Mouse (Mus musculus): Measurements from ENCODE around the gene Adgrf3. TPM values are rescaled to one million over a fixed set of nuclear protein-coding genes. Genes with fewer than 3 reads are reported as not detected.

The Adgrf3 gene
- total RNA-seq, 4 experiments from 2014 or later: not detected

- no peak for DNase-seq (ENCODE audit: low spot score in 2 of 2)
Observed at GRCm38 (mm10) chr5:30152007-30152406, 53.5 kb downstream of the Adgrf3 start.

GRCm38 (mm10) chr5:30148133-30148920, 57.2 kb downstream of the Adgrf3 start:
- no peak for DNase-seq (ENCODE audit: low spot score in 2 of 2)

GRCm38 (mm10) chr5:30146526-30146925, 59.0 kb downstream of the Adgrf3 start:
- DNase-seq (ENCODE audit: low spot score in 2 of 2): no peak

Small RNA genes within 50 kb of the gene (microRNA-seq; reads per million reads assigned to microRNA genes)
- gene Mir1960: 4.2 reads per million

Other genes starting within 250 kb of the Adgrf3 start
- not detected for gene Il6, start 192.6 kb downstream of the Adgrf3 start, total RNA-seq (2022)
- 1 to 10 TPM in 1 of 4 experiments, under 1 TPM in 3; 0.51 to 1.0 (median 0.71) TPM for gene Tyms, start 132.1 kb downstream of the Adgrf3 start, total RNA-seq (2022)
- gene Garem2, start 100.6 kb downstream of the Adgrf3 start, total RNA-seq (2022): not detected
- not detected for gene 3110082J24Rik, start 99.6 kb downstream of the Adgrf3 start, total RNA-seq (2022)
- 100 to 1,000 TPM; 282 to 349 (median 303) TPM for gene Hadha, start 50.6 kb downstream of the Adgrf3 start, total RNA-seq (2022)
- 100 to 1,000 TPM; 363 to 499 (median 389) TPM for gene Hadhb, start 50.5 kb downstream of the Adgrf3 start, total RNA-seq (2022)
- 10 to 100 TPM in 1 of 4 experiments, 1 to 10 TPM in 3; 7.4 to 10.8 (median 8.6) TPM for gene Selenoi, start 26.9 kb upstream of the Adgrf3 start, total RNA-seq (2022)
- gene Drc1, start 75.7 kb upstream of the Adgrf3 start, total RNA-seq (2022): not detected

Measured in gastrocnemius, adult 8-10 months (tissue).